Mouse (Mus musculus) neural tube, embryonic 14.5 days (tissue): ENCODE results near the gene Map3k4. TPM values are rescaled to one million over a fixed set of nuclear protein-coding genes. Genes with fewer than 3 reads are reported as not detected.

Experiments used
- ATAC-seq: fragments of 200-750 bp; cut with Nextera tagmentation; 2 replicates; pipeline ENCODE4 v1.8.0; 2017; ENCODE audit warnings: low read depth, mild to moderate bottlenecking, moderate TSS enrichment, moderate library complexity
- H3K27ac ChIP-seq: fragments of 300-500 bp; sonication (generic); 2 replicates; pipeline ENCODE4 v1.5.1; 2014; ENCODE audit warnings: low read depth, mild to moderate bottlenecking, control low read depth, low read length, moderate library complexity, mixed read lengths
- H3K27me3 ChIP-seq: fragments of 300-500 bp; sonication (generic); 2 replicates; pipeline ENCODE4 v1.6.1; 2014; ENCODE audit warnings: low read length; ENCODE audit not compliant: control insufficient read depth, insufficient read depth
- H3K36me3 ChIP-seq: fragments of 300-500 bp; sonication (generic); 2 replicates; pipeline ENCODE4 v1.6.1; 2014; ENCODE audit warnings: low read length, mixed read lengths; ENCODE audit not compliant: control insufficient read depth, insufficient read depth
- H3K4me1 ChIP-seq: fragments of 300-500 bp; sonication (generic); 2 replicates; pipeline ENCODE4 v1.6.1; 2014; ENCODE audit warnings: low read length; ENCODE audit not compliant: control insufficient read depth, insufficient read depth
- H3K4me2 ChIP-seq: fragments of 300-500 bp; sonication (generic); 2 replicates; pipeline ENCODE4 v1.6.1; 2014; ENCODE audit warnings: mild to moderate bottlenecking, low read depth, low read length, control low read depth
- H3K4me3 ChIP-seq: fragments of 300-500 bp; sonication (generic); 2 replicates; pipeline ENCODE4 v1.5.1; 2014; ENCODE audit warnings: low read depth, low read length, control low read depth, mixed read lengths
- H3K9ac ChIP-seq: fragments of 300-500 bp; sonication (generic); replicated peaks from 2 replicates; pipeline ENCODE4 v1.6.1; 2014; ENCODE audit warnings: low read depth, mild to moderate bottlenecking, control low read depth, low read length, mixed read lengths
- H3K9me3 ChIP-seq: fragments of 300-500 bp; sonication (generic); 2 replicates; pipeline ENCODE4 v1.6.1; 2016; ENCODE audit warnings: low read length; ENCODE audit not compliant: control insufficient read depth
- WGBS: fragments of 180-500 bp; shearing (Covaris S2); extraction: QIAGEN DNeasy Blood & Tissue Kit; methylation state at CpG from one replicate; pipeline ENCODE4 v1.1.7; 2014; 5-methylcytosine and 5-hydroxymethylcytosine counted together
- polyA plus RNA-seq: library from polyadenylated mRNA; unstranded; fragments of >200 nt; fragmentation: Nextera tagmentation; extraction: Ambion mirVana; gene quantifications from 2 replicates; pipeline ENCODE4 v1.2.1, GENCODE M21; 2014

The Map3k4 gene
- polyA plus RNA-seq, 1 experiment from 2014 or later, result 39.8 TPM

GRCm38 (mm10) chr17:12179766-12180165 is 138.8 kb downstream of the Map3k4 start:
- no peaks in the 10 kb centered on the region for H3K9me3 ChIP-seq
- no peak for ATAC-seq
- no peaks in the 10 kb centered on the region for H3K36me3 ChIP-seq
- H3K27me3 ChIP-seq, result no peaks in the 10 kb centered on the region
- H3K4me2 ChIP-seq, result no peak overlapping the region
- H3K4me3 ChIP-seq, result no peak overlapping the region
- 96% methylated on average over 2 of the region's 2 CpGs for WGBS
- no peak overlapping the region for H3K9ac ChIP-seq
- H3K4me1 ChIP-seq, result no peaks in the 10 kb centered on the region
- no peak overlapping the region for H3K27ac ChIP-seq

GRCm38 (mm10) chr17:12179339-12179738 is 139.3 kb downstream of the Map3k4 start:
- H3K4me3 ChIP-seq, result no peak overlapping the region
- no peak overlapping the region for H3K9ac ChIP-seq
- H3K27ac ChIP-seq, result no peak overlapping the region
- no peak overlapping the region for H3K4me2 ChIP-seq
- no peaks in the 10 kb centered on the region for H3K9me3 ChIP-seq
- 76% methylated on average over 7 of the region's 7 CpGs for WGBS
- no peak for ATAC-seq
- no peaks in the 10 kb centered on the region for H3K36me3 ChIP-seq
- H3K27me3 ChIP-seq, result no peaks in the 10 kb centered on the region
- H3K4me1 ChIP-seq, result no peaks in the 10 kb centered on the region

Other genes starting within 250 kb of the Map3k4 start
- gene Agpat4, start 200.1 kb downstream of the Map3k4 start, polyA plus RNA-seq, result 36.0 and 36.5 TPM in 2 replicates
- gene Plg, start 59.8 kb upstream of the Map3k4 start, polyA plus RNA-seq, result 0.09 TPM in 1 of 2 replicates, not detected in the other
- 0.36 and 0.79 TPM in 2 replicates for gene Slc22a3, start 188.9 kb upstream of the Map3k4 start, polyA plus RNA-seq